Mouse (Mus musculus) forebrain, embryonic 14.5 days (tissue): ENCODE data around the gene Ptprn. TPM values are rescaled to one million over a fixed set of nuclear protein-coding genes. Genes with fewer than 3 reads are reported as not detected.

Experiments
- ATAC-seq: fragments of 200-750 bp; cut with Nextera tagmentation; 2 replicates; pipeline ENCODE4 v1.8.0; 2017; ENCODE audit warnings: mild to moderate bottlenecking, moderate library complexity
- DNase-seq: peaks from one replicate; pipeline ENCODE4 v3.0.0-alpha.2; 2015; ENCODE audit warnings: low spot score
- H3K27ac ChIP-seq: fragments of 300-500 bp; sonication (generic); 2 replicates; pipeline ENCODE4 v1.5.1; 2014; ENCODE audit warnings: low read depth, mild to moderate bottlenecking, control low read depth, low read length, moderate library complexity
- H3K27me3 ChIP-seq: fragments of 300-500 bp; sonication (generic); replicated peaks from 2 replicates; pipeline ENCODE4 v1.6.1; 2014; ENCODE audit warnings: low read length, control low read depth, mixed read lengths; ENCODE audit not compliant: control insufficient read depth, insufficient read depth
- H3K36me3 ChIP-seq: fragments of 300-500 bp; sonication (generic); 2 replicates; pipeline ENCODE4 v1.6.1; 2014; ENCODE audit warnings: low read length, control low read depth; ENCODE audit not compliant: control insufficient read depth, insufficient read depth
- H3K4me1 ChIP-seq: fragments of 300-500 bp; sonication (generic); 2 replicates; pipeline ENCODE4 v1.6.1; 2014; ENCODE audit warnings: antibody characterized with exemption, low read length, control low read depth; ENCODE audit not compliant: control insufficient read depth, insufficient read depth
- H3K4me2 ChIP-seq: fragments of 300-500 bp; sonication (generic); 2 replicates; pipeline ENCODE4 v1.6.1; 2014; ENCODE audit warnings: mild to moderate bottlenecking, control low read depth, low read length
- H3K4me3 ChIP-seq: fragments of 300-500 bp; sonication (generic); 2 replicates; pipeline ENCODE4 v1.5.1; 2014; ENCODE audit warnings: low read depth, low read length, control low read depth
- H3K9ac ChIP-seq: fragments of 300-500 bp; sonication (generic); 2 replicates; pipeline ENCODE4 v1.6.1; 2014; ENCODE audit warnings: mild to moderate bottlenecking, low read length, control low read depth, moderate library complexity
- H3K9me3 ChIP-seq: fragments of 300-500 bp; sonication (generic); replicated peaks from 2 replicates; pipeline ENCODE4 v1.6.1; 2016; ENCODE audit warnings: low read length, control low read depth, mixed read lengths; ENCODE audit not compliant: control insufficient read depth
- WGBS: fragments of 180-500 bp; shearing (Covaris S2); extraction: QIAGEN DNeasy Blood & Tissue Kit; methylation state at CpG from one replicate; pipeline ENCODE4 v1.1.7; 2014; 5-methylcytosine and 5-hydroxymethylcytosine counted together
- polyA plus RNA-seq: library from polyadenylated mRNA; unstranded; fragments of >200 nt; fragmentation: Nextera tagmentation; extraction: Ambion mirVana; gene quantifications from 2 replicates; pipeline ENCODE4 v1.2.1, GENCODE M21; 2014

Ptprn gene
- polyA plus RNA-seq, 1 experiment from 2014 or later: 5.1 TPM

GRCm38 (mm10) chr1:75214442-75214841 is 49.9 kb downstream of the Ptprn start:
- Histone ChIP-seq H3K4me2 (no peak overlapping the region), H3K36me3 (peaks cover 41% of the 10 kb centered on the region), H3K9ac (no peak overlapping the region), H3K27me3 (peaks cover 14% of the 10 kb centered on the region), H3K4me3 (no peak overlapping the region), H3K9me3 (no peaks in the 10 kb centered on the region), H3K4me1 (peaks cover 18% of the 10 kb centered on the region), H3K27ac (no peak overlapping the region)
- ATAC-seq (no peak), DNase-seq (no peak)
- WGBS: 83% methylated on average over 2 of the region's 2 CpGs

GRCm38 (mm10) chr1:75213096-75213495 is 51.2 kb downstream of the Ptprn start:
- ATAC-seq: no peak
- H3K27ac ChIP-seq: no peak overlapping the region
- DNase-seq: no peak
- peaks cover 41% of the 10 kb centered on the region for H3K36me3 ChIP-seq
- H3K9ac ChIP-seq: no peak overlapping the region
- WGBS: 95% methylated on average over 7 of the region's 7 CpGs
- H3K4me3 ChIP-seq: no peak overlapping the region
- no peaks in the 10 kb centered on the region for H3K9me3 ChIP-seq
- no peak overlapping the region for H3K4me2 ChIP-seq
- peaks cover 16% of the 10 kb centered on the region for H3K4me1 ChIP-seq
- H3K27me3 ChIP-seq: peaks cover 6% of the 10 kb centered on the region

- Histone ChIP-seq H3K27me3 (peaks cover 4% of the 10 kb centered on the region; the same call in 1 of the 2 replicates), H3K9me3 (no peaks in the 10 kb centered on the region), H3K4me1 (peaks cover 15% of the 10 kb centered on the region), H3K27ac (no peak overlapping the region), H3K36me3 (peaks cover 41% of the 10 kb centered on the region), H3K4me3 (no peak overlapping the region), H3K4me2 (no peak overlapping the region), H3K9ac (no peak overlapping the region)
- WGBS: 89% methylated on average over 4 of the region's 4 CpGs
- ATAC-seq: no peak
- DNase-seq: no peak
Observed at GRCm38 (mm10) chr1:75212542-75212941, 51.8 kb downstream of the Ptprn start.

GRCm38 (mm10) chr1:75211141-75211708 is 53.1 kb downstream of the Ptprn start:
- peaks cover 41% of the 10 kb centered on the region for H3K36me3 ChIP-seq
- peak overlapping the region; percentile 96 for H3K9ac ChIP-seq
- peaks cover 15% of the 10 kb centered on the region for H3K4me1 ChIP-seq
- no peak for DNase-seq
- ATAC-seq: no peak; the same call in none of the 2 replicates
- H3K27me3 ChIP-seq: no peaks in the 10 kb centered on the region
- WGBS: 14% methylated on average over 17 of the region's 17 CpGs
- H3K4me3 ChIP-seq: peak overlapping the region; percentile 95
- no peak overlapping the region for H3K27ac ChIP-seq
- H3K9me3 ChIP-seq: no peaks in the 10 kb centered on the region
- H3K4me2 ChIP-seq: peak overlapping the region; percentile 95

DNA sequence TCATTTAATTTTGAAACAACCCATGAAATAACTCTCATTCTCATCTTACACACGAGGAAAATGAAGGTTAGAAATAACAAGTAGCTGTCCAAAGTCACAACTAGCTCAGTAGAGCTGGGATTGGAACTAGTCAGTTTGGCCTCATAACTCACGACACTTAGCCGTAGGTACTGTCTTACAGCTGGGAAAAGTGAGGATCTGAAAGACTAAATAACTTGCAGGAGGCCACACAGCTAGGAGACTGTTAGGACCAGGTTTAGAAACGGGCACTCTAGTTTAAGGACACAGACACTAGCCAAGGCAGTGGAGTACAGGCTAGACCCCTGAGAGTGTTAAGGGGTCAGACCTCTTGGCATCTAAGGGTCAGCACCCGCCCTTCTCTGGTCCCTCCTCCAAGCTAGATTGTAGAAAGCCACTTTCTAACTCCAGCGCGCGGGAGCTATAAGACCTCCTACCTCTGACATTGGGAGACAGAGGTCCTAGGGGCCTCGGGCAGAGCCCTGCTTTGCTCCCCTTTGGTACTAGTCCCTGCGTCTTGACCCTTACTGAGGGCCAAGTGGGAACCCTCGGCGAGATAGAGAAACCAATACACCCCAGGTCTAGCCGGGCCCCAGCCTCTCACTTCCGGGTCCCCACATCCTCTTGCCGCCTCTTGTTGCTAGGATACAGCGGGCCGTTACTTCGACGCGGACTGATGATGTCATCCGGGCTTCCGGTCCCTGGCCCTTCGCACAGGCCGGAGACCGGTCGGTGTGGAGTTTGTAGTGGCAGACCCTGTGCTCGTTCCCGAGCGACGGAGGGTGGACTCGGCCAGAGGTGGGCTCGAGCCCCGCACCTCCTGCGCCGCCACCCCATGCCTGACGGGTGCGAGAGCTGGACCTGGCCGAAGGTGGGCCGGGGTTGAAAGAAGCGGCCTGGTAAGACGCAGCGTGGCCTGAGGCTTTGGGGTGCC is 53.9 kb downstream of the Ptprn start, which contains the start of the genes Glb1l and Stk16:
Glb1l (minus strand) TSS at position 678 of the 952 bp plus-strand sequence.
Stk16 (plus strand) TSS at position 703 of the 952 bp plus-strand sequence.
- peak within 1 kb of the TSS; percentile 95 for H3K4me3 ChIP-seq
- H3K4me1 ChIP-seq: peaks cover 15% of the 10 kb centered on the region
- ATAC-seq: peak; percentile 98
- peak within 1 kb of the TSS; percentile 96 for H3K9ac ChIP-seq
- peak; percentile 98 for DNase-seq
- H3K27me3 ChIP-seq: no peaks in the 10 kb centered on the region
- H3K9me3 ChIP-seq: no peaks in the 10 kb centered on the region
- peaks cover 34% of the 10 kb centered on the region for H3K36me3 ChIP-seq
- H3K4me2 ChIP-seq: peak within 1 kb of the TSS; percentile 95
- no peak within 1 kb of the TSS for H3K27ac ChIP-seq
- 6% methylated on average over 42 of the region's 42 CpGs for WGBS

- no peaks in the 10 kb centered on the region for H3K9me3 ChIP-seq
- H3K27ac ChIP-seq: no peak overlapping the region
- peak overlapping the region; percentile 95 for H3K4me2 ChIP-seq
- H3K4me3 ChIP-seq: peak overlapping the region; percentile 18
- WGBS: 20% methylated on average over 34 of the region's 34 CpGs
- DNase-seq: no peak
- H3K9ac ChIP-seq: peak overlapping the region; percentile 43
- H3K27me3 ChIP-seq: no peaks in the 10 kb centered on the region
- peaks cover 23% of the 10 kb centered on the region for H3K36me3 ChIP-seq
- H3K4me1 ChIP-seq: peaks cover 15% of the 10 kb centered on the region
- ATAC-seq: no peak
Observed at GRCm38 (mm10) chr1:75208967-75209678, 55.2 kb downstream of the Ptprn start.

GRCm38 (mm10) chr1:75201236-75201635 is 63.1 kb downstream of the Ptprn start:
- Histone ChIP-seq H3K36me3 (peaks cover 41% of the 10 kb centered on the region), H3K27ac (no peak overlapping the region), H3K4me1 (no peaks in the 10 kb centered on the region), H3K9ac (no peak overlapping the region), H3K4me2 (no peak overlapping the region), H3K9me3 (no peaks in the 10 kb centered on the region), H3K4me3 (no peak overlapping the region), H3K27me3 (no peaks in the 10 kb centered on the region)
- WGBS: 100% methylated on average over 1 of the region's 1 CpGs
- ATAC-seq: no peak
- DNase-seq: no peak
